Mouse (Mus musculus) cerebellum, postnatal 4 days (tissue): ENCODE results near the gene Oxct1.

Source experiments
- DNase-seq, 2 experiments: peaks; one replicate each; pipeline ENCODE4 v3.0.0; 2022; ENCODE audit warnings: low spot score in 2 of 2, mixed read lengths in 1 of 2

Gene Oxct1

DNA sequence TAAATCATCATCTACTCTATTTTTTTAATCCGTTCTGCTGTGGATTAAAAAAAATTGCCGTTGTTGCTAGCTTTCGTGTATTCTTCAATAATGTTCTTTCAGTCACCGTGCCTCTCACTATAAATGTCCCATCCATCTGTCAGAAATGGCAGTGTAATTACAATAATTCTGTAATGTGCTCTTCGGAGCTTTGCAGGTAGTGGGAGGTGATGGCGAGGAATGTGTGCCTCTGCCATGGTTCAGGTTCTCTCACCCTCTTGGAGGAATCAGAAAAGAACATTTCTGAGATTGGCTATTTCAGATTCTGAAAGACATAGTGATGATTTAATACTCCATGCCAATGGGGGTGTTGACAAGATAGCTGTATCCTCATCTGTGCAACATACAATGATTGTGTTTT is 93.8 kb downstream of the Oxct1 start:
- DNase-seq = no peak

DNA sequence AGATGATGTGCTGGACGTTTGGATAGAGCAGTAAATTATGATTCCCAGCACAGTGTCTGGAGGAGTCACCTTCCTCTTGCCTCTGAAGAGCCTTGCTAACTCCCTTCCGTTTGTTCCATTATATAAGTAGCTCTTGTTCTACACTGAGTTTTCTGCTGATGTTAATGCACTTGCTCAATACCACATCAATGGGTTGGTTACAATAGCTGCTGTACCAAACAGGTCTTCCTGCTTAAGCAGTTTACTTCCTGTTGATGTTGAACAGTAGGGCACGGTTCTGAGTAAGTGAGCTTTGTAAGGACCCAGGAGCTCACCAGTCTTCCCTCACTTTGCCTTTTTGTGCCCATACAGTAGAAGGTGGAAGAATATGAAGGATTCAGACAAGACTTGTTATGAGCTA is 98.5 kb downstream of the Oxct1 start:
- no peak for DNase-seq

DNA sequence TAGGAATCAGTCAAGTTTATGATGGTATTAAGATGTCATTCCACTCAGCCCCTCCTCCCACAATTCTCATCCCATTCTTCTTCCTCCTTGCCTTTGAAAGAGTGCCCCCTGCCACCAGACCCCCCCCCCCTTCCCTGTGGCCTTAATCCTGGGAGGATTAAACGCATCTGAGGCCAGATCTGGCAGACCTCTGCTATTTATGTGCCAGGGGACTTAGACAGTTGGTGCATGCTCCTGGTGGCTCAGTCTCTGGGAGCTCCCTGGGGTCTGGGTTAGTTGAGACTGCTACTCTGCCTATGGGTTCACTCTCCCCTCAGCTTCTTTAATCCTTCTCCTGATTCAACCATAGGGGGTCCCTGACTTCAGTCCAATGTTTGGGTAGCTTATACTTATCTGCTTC is 112.3 kb downstream of the Oxct1 start:
- no peak for DNase-seq

DNA sequence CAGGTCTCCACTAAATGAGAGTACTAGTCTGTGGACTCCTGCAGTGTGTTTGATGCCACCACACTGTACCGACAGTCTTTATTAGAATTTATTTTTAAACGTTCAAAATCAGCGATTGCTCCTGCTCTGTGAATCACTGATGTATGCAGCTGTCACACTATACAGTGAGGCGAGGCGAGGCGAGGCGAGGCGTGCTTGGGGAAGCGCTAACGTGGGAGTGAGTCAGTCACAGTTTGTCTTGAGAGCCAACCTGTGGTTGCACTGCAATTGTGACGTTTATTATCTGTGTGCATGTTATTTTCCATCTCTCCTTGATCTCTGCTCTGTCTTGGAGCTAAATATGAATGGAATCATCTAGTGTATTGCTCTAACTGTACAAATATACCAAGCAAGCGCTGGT is 113.3 kb downstream of the Oxct1 start:
- no peak for DNase-seq

DNA sequence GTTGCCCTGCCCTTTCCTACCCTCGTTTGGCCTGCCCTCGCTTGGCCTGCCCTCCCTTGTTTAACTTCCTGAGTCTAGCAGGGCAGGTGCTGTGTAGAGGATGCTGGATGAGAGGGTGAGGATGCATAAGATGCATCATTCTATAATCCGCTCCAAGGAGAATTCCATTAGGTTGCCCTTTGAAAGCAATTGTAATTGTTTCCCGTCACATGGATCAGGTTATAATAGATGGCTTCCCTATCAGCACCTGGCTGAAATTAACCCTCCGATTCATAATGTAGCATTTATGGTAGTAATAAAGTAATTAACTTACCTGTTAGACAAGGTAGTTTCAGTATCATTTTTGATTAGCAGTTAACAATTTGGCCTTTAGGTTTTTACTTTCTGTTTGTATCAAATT is 119.2 kb downstream of the Oxct1 start:
- no peak for DNase-seq

DNA sequence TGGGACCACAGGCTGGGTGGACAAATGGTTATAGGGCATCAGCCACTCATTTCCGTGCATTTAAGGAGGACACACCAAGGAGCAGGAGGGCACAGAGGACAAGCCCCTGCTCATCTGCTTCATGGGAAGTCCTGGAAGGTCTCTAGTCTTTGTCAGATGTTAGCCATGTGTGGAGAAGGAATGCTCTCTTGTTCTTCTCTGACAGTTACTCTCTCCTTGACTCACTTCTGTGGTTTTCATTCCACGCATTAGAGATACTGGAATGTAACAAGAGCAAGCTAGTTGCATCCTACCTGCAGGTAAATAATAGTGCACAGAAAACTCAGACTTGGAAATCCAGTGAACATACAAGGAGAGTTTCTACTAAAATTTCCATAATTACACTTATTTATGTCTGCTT is 121.5 kb downstream of the Oxct1 start:
- DNase-seq = no peak

DNA sequence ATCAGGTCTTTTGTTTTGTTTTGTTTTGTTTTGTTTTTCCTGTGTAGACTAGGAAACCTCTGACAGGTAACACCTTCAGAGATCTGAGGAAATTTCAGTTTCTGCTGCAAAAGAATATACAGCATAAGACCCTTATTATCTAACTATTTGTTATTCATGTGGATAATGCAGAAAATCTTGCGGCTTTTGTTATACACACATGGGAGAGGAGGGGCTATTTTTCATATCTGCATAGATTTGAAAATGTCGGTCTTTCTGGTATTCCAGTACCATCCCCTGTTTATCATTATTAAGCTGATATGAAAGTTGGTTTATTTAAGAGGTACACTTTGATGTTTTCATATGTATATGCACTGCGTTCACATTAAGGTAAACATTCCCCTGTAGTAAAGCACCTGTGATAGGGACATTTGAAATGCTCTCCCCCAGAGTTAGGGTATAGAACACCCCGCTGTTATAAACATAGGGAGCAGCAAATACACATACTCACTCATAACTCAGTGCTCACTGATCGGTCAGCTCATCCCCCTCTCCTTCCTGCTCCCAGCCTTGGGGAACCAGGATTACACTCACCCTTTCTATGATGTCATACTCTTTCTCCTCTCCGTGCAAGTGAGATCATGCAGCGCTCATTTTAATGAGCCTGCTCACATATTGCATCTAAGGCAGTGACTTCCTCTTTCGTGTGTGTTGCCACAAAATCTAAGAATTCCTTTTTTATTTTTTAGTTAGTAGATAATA is 122.6 kb downstream of the Oxct1 start:
- DNase-seq = no peak

DNA sequence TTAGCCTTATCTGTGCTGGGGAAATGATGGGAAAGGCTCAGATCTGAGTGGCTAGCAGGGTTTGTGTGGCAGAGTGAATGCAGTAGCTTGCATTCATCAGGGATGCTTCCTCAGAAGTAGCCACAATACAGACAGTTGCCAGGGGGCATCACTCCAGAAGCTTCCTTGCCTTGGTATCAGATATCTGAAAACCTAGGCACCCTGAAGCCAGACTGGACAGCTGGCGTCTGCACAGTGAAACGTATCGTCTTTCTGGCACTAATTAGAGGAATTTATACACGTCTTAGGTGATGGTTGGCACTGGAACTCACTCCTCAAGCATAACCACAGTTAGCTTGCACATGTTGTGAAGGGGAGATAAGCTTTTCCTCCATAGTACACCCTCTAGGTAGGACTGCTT is 128.5 kb downstream of the Oxct1 start:
- no peak for DNase-seq

DNA sequence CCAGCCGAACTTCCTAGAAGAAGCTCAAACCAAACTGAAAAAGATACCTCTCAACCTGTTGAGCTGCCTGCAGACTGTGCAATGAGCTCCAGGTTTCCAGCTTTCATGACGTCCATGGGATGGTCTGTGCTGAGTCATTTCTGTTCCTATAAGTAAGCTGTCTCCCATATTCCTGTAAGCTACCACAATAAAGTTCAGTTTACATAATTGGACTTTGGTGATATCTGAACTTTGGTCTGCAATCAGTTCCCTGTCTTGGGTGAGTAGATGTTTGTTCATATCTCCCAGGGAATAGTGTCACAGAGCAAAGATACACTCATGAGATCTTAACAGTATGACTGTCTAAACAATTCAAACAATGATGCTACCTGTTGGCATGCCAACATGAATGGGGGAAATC is 141.8 kb downstream of the Oxct1 start:
- no peak for DNase-seq

DNA sequence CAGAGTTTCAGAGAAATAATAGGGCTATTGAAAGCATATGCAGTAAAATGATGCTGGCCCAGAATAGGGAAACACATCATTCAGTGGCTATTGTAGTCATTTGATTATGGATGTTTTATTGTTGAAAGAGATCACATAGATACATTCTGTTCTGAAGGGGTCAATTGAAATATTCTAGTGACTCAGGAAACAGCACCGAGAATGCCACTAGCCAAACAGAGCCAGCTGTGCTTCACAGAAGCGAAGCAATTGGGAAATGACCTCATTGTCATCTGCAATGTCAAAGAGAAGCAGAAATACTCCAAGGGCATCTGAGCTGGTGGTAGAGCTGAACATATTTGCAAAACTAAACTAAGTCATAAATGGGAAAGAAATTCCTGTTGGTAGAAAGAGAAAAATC is 145.4 kb downstream of the Oxct1 start:
- no peak for DNase-seq

DNA sequence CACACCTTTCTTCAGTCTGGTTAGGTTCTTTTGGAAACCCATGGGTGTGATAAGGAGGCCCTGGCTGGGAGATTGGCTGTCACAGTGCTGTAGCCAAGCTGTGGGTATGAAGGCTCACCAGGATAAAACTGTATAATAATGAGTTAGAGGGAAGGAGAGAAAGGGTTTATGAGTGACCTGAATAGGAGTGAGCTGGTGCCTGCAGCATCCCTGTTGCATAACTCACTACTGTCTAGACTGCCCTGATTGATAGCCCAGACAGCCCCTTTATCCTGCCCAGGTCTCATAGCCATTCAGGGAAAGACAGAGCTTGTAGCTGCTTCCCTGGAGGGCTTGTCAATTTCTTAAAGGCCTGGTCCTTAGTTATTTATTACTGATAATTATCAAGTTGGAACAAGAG is 171.7 kb downstream of the Oxct1 start:
- no peak for DNase-seq
